Mouse (Mus musculus) kidney, embryonic 14.5 days (tissue): Measurements from ENCODE around the gene Adgrd1. TPM values are rescaled to one million over a fixed set of nuclear protein-coding genes. Genes with fewer than 3 reads are reported as not detected.

Experiments
- ATAC-seq: fragments of 200-750 bp; cut with Nextera tagmentation; 2 replicates; pipeline ENCODE4 v1.8.0; 2017; ENCODE audit warnings: moderate number of reproducible peaks, mild to moderate bottlenecking, moderate TSS enrichment, moderate library complexity; ENCODE audit not compliant: low FRiP score, low TSS enrichment
- H3K27ac ChIP-seq: fragments of 300-500 bp; sonication (generic); 2 replicates; pipeline ENCODE4 v1.5.1; 2014; ENCODE audit warnings: low read depth, mild to moderate bottlenecking, low read length, moderate library complexity, mixed read lengths
- H3K27me3 ChIP-seq: fragments of 300-500 bp; sonication (generic); 2 replicates; pipeline ENCODE4 v1.6.1; 2014; ENCODE audit warnings: mild to moderate bottlenecking, low read length; ENCODE audit not compliant: control insufficient read depth, insufficient read depth
- H3K36me3 ChIP-seq: fragments of 300-500 bp; sonication (generic); 2 replicates; pipeline ENCODE4 v1.6.1; 2014; ENCODE audit warnings: low read length, mixed read lengths; ENCODE audit not compliant: control insufficient read depth, insufficient read depth
- H3K4me1 ChIP-seq: fragments of 300-500 bp; sonication (generic); 2 replicates; pipeline ENCODE4 v1.6.1; 2014; ENCODE audit warnings: low read length, mixed read lengths; ENCODE audit not compliant: control insufficient read depth, insufficient read depth
- H3K4me2 ChIP-seq: fragments of 300-500 bp; sonication (generic); replicated peaks from 2 replicates; pipeline ENCODE4 v1.6.1; 2014; ENCODE audit warnings: low read depth, mild to moderate bottlenecking, low read length
- H3K4me3 ChIP-seq: fragments of 300-500 bp; sonication (generic); 2 replicates; pipeline ENCODE4 v1.5.1; 2014; ENCODE audit warnings: mild to moderate bottlenecking, low read length
- H3K9ac ChIP-seq: fragments of 300-500 bp; sonication (generic); 2 replicates; pipeline ENCODE4 v1.6.1; 2014; ENCODE audit warnings: low read depth, mild to moderate bottlenecking, low read length, moderate library complexity
- H3K9me3 ChIP-seq: fragments of 300-500 bp; sonication (generic); 2 replicates; pipeline ENCODE4 v1.6.1; 2016; ENCODE audit warnings: low read length; ENCODE audit not compliant: control insufficient read depth
- WGBS: fragments of 180-500 bp; shearing (Covaris S2); extraction: QIAGEN DNeasy Blood & Tissue Kit; methylation state at CpG from one replicate; pipeline ENCODE4 v1.1.7; 2014; 5-methylcytosine and 5-hydroxymethylcytosine counted together
- polyA plus RNA-seq: library from polyadenylated mRNA; unstranded; fragments of >200 nt; fragmentation: Nextera tagmentation; extraction: Ambion mirVana; gene quantifications from 2 replicates; pipeline ENCODE4 v1.2.1, GENCODE M21; 2014

Adgrd1 gene
- polyA plus RNA-seq, 1 experiment from 2014 or later, result 0.51 TPM

DNA sequence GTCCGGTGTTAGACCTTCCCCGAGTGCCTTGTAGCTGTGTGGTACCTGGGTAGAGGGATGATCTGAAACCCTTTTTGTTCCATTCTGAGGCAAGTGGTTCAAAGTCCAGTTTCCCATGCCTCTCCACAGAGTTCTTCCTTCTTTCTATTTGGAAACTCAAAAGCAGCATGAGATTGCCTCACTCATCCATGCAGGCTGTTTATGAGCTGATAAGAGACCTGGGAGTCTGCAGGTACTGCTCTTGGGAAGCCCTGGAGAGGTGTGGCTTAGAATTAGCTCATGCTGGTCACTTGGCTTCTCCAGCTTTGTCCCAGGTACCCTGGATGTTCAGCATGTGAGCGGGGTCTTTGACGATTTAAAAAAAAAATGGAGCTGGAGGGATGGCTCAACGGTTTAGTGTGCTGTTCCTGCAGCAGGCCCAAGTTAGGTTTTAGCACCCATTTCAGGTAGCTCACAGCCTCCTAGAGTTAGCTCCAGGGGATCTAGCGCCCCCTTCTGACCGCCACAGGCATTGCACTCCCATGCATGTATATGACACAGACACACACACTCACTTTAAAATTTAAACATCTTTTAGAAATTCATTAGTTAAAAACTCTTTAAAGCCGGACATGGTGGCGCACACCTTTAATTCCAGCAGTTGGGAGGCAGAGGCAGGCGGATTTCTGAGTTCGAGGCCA lies 65.0 kb downstream of the Adgrd1 start:
- H3K27ac ChIP-seq, result no peak overlapping the region
- H3K4me2 ChIP-seq, result no peak overlapping the region
- no peak overlapping the region for H3K9ac ChIP-seq
- no peaks in the 10 kb centered on the region for H3K36me3 ChIP-seq
- no peak for ATAC-seq
- H3K4me1 ChIP-seq, result peaks cover 20% of the 10 kb centered on the region
- no peak overlapping the region for H3K4me3 ChIP-seq
- no peaks in the 10 kb centered on the region for H3K9me3 ChIP-seq
- H3K27me3 ChIP-seq, result no peaks in the 10 kb centered on the region
- WGBS, result 84% methylated on average over 11 of the region's 11 CpGs

DNA sequence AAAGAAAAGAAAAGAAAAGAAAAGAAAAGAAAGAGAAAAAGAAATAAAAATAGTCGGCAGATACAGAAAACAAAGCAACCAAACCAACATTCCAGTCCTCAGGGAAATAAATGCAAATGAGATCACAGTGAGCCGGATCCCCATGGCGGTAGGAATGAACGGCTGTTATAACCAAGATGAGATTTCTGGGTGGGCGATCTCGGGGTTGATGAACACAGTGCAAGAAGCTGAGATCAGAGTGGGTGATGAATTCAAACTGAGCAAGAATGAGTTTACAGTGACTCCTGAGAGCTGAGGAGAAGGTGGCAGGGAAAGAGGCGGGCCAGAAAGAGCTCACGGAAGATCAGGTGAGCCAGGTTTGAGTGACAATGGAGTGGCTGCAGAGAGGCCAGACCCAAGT lies 66.9 kb downstream of the Adgrd1 start:
- 68% methylated on average over 8 of the region's 8 CpGs for WGBS
- Histone ChIP-seq H3K36me3 (no peaks in the 10 kb centered on the region), H3K9me3 (no peaks in the 10 kb centered on the region), H3K4me3 (no peak overlapping the region), H3K4me1 (peaks cover 20% of the 10 kb centered on the region), H3K4me2 (no peak overlapping the region), H3K9ac (no peak overlapping the region), H3K27ac (peak overlapping the region; percentile 72; the same call in 1 of the 2 replicates), H3K27me3 (no peaks in the 10 kb centered on the region)
- ATAC-seq, result no peak

DNA sequence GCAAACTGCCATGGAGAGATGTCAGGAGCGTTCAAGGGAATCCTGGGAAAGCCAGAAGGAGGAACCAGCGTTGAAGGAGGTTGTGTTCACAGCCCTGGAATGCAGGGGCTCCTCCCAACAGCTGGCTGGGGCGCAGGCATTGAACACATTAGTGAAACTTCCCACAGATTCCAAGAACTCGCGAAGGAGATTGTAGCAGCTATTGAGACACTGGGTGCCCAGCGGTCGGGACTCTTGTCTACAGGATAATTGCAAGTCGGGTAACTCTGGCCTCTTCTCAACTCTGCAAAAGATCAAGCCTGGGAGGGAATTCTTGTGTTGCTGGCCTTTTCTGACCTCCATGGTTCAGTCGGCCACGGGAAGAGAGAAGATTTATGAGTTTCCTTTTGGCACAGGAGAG lies 67.5 kb downstream of the Adgrd1 start:
- H3K4me1 ChIP-seq, result peaks cover 21% of the 10 kb centered on the region
- no peak overlapping the region for H3K9ac ChIP-seq
- H3K36me3 ChIP-seq, result no peaks in the 10 kb centered on the region
- no peak overlapping the region for H3K4me3 ChIP-seq
- no peaks in the 10 kb centered on the region for H3K9me3 ChIP-seq
- H3K4me2 ChIP-seq, result no peak overlapping the region
- H3K27me3 ChIP-seq, result no peaks in the 10 kb centered on the region
- H3K27ac ChIP-seq, result peak overlapping the region; percentile 72; the same call in 1 of the 2 replicates
- ATAC-seq, result 0 out of 2 replicates have a peak, but pooled peaks have one; percentile 20
- 10% methylated on average over 10 of the region's 10 CpGs for WGBS

DNA sequence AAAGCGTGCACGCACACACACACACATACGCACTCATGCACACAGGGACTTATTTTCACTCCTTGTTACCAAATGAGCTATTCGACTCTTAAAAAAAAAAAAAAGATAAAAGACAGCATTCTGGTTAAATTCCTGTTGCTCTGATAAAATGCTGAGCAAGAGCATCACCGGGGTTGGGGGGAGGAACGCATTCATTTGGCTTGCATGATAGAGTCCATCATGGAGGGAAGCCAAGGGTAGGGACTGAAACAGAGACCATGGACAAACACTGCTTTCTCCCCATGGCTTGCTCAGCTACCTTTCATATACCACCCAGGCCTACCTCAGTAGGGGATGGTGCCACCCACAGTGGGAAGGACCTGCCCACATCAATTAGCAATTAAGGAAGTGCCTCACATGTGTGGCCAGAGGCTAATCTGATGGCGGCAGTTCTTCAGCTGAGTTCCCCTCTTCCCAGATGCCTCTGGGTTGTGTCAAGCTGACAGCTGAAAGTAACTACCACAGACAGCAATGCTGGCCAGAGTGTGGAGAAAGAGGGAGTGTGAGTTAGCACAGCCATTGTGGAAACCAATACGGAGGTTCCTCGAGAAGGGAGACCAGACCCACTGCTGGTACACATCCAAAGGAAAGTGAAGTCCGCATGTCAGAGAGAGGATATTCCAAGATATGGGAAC lies 68.5 kb downstream of the Adgrd1 start:
- Histone ChIP-seq H3K36me3 (no peaks in the 10 kb centered on the region), H3K27ac (peak overlapping the region; percentile 72), H3K4me2 (no peak overlapping the region), H3K4me1 (peaks cover 31% of the 10 kb centered on the region), H3K4me3 (no peak overlapping the region), H3K9ac (no peak overlapping the region), H3K27me3 (no peaks in the 10 kb centered on the region), H3K9me3 (no peaks in the 10 kb centered on the region)
- WGBS, result 72% methylated on average over 10 of the region's 10 CpGs
- ATAC-seq, result no peak

DNA sequence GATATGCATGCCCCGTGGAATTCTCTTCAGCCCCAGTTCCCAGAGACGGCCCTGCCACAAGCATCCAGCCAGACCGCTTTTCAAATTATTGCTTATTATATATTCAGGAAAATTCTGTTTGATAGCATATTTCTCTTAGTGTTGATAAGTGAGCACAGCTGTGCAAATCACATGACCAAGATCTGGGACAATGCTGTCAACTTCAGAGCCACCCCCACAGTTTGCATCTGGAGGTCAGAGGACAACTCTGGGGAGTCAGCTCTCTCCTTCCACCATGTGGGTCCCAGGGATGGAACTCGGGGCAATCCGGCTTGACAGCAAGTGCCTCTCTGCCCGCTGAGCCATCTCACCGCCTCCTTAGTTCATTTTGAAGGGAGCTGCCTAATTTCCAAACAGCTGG lies 69.0 kb downstream of the Adgrd1 start:
- Histone ChIP-seq H3K4me3 (no peak overlapping the region), H3K27me3 (no peaks in the 10 kb centered on the region), H3K27ac (peak overlapping the region; percentile 44), H3K4me1 (peaks cover 33% of the 10 kb centered on the region), H3K4me2 (no peak overlapping the region), H3K36me3 (no peaks in the 10 kb centered on the region), H3K9ac (no peak overlapping the region), H3K9me3 (no peaks in the 10 kb centered on the region)
- 53% methylated on average over 7 of the region's 7 CpGs for WGBS
- no peak for ATAC-seq

DNA sequence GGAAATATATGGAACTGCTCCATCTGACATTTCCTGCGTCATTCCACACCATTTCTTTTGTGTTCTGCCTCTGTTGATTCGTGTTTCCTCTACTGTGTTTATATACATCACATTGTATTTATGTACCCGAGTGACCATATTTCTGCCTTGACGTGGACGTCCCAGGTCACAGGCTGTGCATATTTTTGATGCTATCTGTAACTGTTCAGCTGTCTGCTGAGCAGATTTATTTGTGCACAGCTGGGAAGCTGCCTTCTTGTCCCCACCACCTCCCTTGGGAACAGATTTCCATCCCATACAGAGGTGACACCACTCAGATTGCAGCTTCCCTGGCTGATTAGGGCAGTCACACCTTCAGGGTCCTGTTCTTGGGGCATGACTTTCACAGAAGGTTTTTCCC lies 72.5 kb downstream of the Adgrd1 start:
- Histone ChIP-seq H3K9me3 (no peaks in the 10 kb centered on the region), H3K27me3 (no peaks in the 10 kb centered on the region), H3K4me1 (peaks cover 24% of the 10 kb centered on the region), H3K27ac (peak overlapping the region; percentile 38; the same call in 1 of the 2 replicates), H3K36me3 (no peaks in the 10 kb centered on the region), H3K4me3 (no peak overlapping the region), H3K4me2 (no peak overlapping the region), H3K9ac (no peak overlapping the region)
- peak; percentile 17; the same call in 1 of the 2 replicates for ATAC-seq
- 14% methylated on average over 5 of the region's 5 CpGs for WGBS

DNA sequence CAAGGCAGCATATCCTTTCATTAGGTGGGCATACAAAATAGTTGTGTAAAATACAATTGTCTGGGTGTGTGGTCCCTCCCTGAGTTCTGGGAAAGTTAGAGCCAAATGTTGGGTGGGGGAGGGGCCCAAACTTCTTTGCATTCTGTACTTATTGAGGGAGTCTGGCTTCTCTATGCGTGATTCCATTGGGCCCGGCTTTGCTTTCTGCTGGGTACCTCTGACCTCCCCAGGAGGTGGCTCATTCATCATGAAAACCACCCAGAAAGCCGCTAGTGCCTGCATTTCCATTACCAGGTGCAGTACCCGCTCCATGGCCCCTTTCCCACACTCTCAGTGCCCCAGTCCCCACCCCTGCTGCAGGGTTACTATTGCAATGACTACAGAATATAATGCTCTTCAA lies 73.0 kb downstream of the Adgrd1 start:
- Histone ChIP-seq H3K4me1 (peaks cover 19% of the 10 kb centered on the region), H3K27ac (peak overlapping the region; percentile 38; the same call in 1 of the 2 replicates), H3K27me3 (no peaks in the 10 kb centered on the region), H3K36me3 (no peaks in the 10 kb centered on the region), H3K4me2 (no peak overlapping the region), H3K9ac (no peak overlapping the region), H3K4me3 (no peak overlapping the region), H3K9me3 (no peaks in the 10 kb centered on the region)
- peak; percentile 14; the same call in 1 of the 2 replicates for ATAC-seq
- WGBS, result 7% methylated on average over 4 of the region's 4 CpGs

DNA sequence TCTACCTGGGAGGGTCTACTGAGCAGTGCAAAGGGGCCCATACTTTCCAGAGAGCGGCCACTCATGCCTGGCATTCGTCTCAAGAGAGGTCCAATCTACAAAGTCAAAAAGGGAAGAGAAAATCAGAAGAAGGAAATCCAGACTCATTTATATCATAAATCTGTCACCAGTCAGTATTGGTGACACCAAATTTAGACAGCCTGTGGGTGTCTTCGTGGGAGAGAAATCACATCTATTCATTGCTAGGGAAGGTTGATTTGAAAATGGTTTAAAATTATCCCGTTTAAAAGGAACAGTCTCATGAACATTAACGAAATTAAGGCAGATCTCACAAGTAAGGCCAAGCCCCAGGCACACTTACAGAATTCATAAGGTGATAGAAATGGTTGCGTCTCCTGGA lies 76.0 kb downstream of the Adgrd1 start:
- Histone ChIP-seq H3K4me1 (peaks cover 13% of the 10 kb centered on the region), H3K9ac (no peak overlapping the region), H3K36me3 (no peaks in the 10 kb centered on the region), H3K27me3 (no peaks in the 10 kb centered on the region), H3K9me3 (no peaks in the 10 kb centered on the region), H3K4me3 (no peak overlapping the region), H3K4me2 (no peak overlapping the region), H3K27ac (no peak overlapping the region)
- WGBS, result 87% methylated on average over 6 of the region's 6 CpGs
- no peak for ATAC-seq

DNA sequence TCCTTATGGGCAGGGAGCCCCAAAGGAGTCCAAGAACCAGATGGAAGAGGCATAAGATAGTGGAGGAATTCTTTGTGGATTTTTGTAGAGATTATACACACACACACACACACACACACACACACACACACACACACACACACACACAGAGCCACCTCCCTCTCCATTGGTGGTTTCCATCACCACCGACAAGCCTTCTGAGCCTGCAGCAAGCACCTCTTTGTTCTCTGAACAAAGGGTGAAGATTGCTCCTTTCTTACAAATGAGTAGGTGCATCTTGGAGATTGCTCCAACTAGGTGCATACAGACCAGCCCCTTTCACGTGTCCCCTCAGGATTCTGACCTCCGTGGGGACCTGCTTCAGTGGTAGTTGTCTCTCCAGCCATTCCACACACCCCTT lies 79.4 kb downstream of the Adgrd1 start:
- no peak overlapping the region for H3K9ac ChIP-seq
- H3K4me3 ChIP-seq, result no peak overlapping the region
- no peaks in the 10 kb centered on the region for H3K9me3 ChIP-seq
- no peaks in the 10 kb centered on the region for H3K27me3 ChIP-seq
- no peaks in the 10 kb centered on the region for H3K36me3 ChIP-seq
- 51% methylated on average over 3 of the region's 3 CpGs for WGBS
- no peak for ATAC-seq
- no peaks in the 10 kb centered on the region for H3K4me1 ChIP-seq
- no peak overlapping the region for H3K4me2 ChIP-seq
- H3K27ac ChIP-seq, result no peak overlapping the region
